Mouse (Mus musculus) kidney, postnatal 4 days (tissue): ENCODE results near the gene Krtap12-1.
"Not testable (repeated sequence)": the region's sequence is repeated elsewhere in the genome, so short reads cannot be mapped to it uniquely, and the experiment has no call there.

Source experiments
- DNase-seq, 2 experiments: peaks; one replicate each; pipeline ENCODE4 v3.0.0; 2021; ENCODE audit warnings: mixed read lengths in 2 of 2

Krtap12-1 gene

DNA sequence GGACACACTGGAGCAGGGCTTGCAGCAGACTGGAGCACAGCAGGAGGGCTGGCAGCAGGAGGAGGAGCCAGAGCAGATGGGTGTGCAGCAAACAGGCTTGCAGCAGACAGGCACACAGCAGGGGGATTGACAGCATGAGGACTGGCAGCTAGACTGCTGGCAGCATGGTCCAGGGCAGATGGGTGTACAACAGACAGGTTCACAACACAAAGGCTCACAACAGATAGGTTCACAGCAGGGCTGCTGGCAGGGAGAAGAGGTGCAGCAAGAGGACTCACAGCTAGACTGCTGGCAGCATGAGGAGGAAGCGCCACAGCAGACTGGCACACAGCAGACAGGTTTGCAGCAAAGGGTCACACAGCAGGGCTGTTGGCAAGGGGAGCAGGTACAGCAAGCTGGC, 30.3 kb downstream of the Krtap12-1 start:
- DNase-seq, result not testable (repeated sequence)

DNA sequence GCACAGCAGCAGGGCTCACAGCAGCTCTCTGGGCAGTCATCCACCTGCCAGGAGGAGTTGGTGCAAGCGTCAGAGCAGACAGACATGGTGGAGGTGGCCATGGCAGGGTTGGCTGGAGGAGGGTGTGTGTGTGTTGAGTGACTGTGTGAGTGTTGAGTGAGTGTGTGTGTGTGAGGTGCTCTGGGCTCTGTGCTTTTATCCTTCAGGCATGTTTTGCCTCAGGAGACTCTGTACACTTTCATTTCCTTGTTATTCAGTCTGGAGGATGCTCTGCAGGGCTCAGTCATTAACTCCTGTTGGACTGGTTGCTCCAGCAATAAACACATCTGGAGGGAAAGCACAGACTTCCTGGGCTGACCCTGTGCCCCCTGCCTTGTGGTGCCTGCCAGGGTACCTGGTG, 30.9 kb downstream of the Krtap12-1 start, which contains the start of gene Gm9736:
Gm9736 (minus strand) TSS at position 101 of the 400 bp plus-strand sequence.
- not testable (repeated sequence) for DNase-seq

DNA sequence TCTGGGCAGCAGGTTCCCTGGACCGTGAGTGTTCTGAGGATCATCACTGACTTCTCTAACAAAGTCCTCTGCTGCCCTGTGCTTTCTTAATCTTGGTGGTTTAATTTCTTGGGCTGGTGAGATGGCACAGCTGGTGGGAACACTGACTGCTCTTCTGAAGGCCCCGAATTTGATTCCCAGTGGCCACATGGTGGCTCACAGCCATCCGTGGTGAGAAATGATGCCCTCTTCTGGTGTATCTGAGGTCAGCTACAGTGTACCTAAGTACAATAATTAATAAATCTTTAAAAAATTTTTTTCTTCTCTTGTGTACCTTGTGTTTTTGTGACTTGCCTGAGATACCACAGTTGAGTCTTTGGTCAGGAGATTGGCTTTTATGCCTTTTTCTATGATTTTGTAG, 31.9 kb downstream of the Krtap12-1 start:
- DNase-seq, result not testable (repeated sequence)

GRCm38 (mm10) chr10:77753448-77753847, 33.0 kb downstream of the Krtap12-1 start:
- DNase-seq, result no peak

DNA sequence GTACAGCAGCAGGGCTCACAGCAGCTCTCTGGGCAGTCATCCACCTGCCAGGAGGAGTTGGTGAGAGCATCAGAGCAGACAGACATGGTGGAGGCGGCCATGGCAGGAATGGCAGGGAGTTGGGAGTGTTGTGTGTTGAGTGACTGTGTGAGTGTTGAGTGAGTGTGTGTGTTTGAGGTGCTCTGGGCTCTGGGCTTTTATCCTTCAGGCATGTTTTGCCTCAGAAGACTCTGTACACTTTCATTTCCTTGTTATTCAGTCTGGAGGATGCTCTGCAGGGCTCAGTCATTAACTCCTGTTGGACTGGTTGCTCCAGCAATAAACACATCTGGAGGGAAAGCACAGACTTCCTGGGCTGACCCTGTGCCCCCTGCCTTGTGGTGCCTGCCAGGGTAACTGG, 39.2 kb downstream of the Krtap12-1 start, which contains the start of gene Gm3233:
Gm3233 (minus strand) TSS at position 101 of the 400 bp plus-strand sequence.
- not testable (repeated sequence) for DNase-seq

DNA sequence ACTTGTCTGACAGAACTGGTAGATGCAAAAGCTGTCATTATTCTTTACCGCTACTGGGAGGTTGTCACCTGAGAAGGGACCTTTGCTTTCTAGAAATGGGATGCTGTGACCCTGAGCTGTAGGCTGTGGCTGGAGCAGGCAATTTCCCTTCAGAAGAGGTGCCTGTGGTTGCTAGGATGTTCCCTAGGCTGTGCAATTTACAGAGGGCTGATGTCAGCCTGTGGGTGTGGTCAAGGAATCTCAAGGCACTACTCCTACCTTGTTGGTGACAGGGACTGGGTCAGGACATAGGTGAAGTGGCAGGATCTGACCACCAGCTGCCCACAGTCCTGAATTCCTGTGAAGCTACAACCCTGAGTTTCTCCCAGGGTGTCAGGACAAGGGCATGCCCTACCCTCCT, 49.3 kb downstream of the Krtap12-1 start:
- no peak for DNase-seq
